Mouse (Mus musculus): Measurements from ENCODE around the gene Tcfl5.

The Tcfl5 gene

DNA sequence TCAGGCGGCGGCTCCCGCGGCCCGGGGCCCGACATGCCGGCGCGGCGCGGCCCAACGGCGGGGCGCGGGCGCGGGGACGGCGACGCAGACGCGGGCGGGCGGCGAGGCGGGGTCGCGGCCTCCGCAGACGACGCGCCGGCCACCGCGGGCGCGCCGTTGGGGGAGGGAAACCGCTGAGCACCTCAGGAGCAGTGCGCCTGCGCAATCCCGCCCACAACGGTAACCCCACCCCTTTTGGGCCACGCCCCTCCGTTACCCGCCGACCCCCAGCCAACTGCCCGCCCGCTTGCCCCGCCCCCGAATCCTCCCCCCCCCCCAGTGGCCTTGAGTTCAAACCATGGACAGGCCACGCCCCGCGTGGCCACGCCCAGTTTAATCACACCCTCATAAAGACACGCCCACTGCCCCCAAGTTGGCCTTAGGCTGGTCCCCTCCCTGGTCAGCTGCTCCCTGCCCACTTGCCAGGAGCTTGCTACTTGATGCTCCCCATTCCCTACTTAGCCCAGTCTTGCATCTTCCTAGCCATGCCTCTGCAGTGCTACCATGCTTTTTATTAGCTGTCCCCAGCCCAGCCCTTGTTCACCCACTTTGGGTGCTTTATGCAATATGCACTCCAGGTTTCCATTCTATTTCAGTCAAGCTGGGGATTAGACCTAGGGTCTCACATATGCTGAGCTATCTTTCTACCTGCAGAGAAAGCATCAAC lies at the start of gene Tcfl5:
Gene Tcfl5, minus strand, starts transcription at position 154 of the 706 bp plus-strand sequence.
- DNase-seq: no peak

DNA sequence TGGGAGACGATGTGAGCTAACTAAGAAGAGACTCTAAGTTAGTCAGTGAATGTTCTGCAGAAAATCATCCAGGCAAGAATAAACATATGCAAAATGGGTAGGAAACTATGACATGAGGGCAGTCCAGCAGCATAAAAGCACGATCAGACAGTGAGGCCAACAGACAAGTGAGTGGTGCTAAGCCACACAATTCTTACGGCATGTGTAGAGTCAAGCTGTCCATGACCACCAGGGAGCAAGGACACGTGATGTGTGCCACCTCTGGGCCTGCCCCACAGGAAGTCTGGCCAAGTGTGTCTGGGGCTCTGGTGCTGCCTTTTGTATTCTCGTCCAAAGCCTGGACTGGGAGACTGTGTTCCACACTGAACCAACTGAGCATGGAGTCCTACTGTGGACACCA lies 47.3 kb upstream of the Tcfl5 start:
- DNase-seq: no peak

DNA sequence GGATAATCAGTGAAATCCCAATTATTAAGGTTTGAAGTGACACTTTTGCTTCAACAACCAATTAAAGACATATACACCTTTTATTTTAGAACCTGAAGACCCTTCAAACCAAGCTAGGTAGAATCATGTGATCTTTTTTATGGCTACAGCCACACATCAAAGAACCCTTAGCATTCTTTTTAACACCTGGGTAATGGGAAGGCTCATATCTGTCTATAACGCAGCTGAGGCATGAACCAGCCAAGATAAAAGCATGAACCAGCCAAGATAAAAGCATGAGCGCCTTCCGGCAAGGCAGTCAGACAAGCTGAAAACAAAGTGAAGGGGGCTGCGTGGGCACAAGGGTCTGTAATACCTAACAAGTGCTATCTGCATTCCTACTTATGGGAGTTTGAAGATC lies 41.5 kb upstream of the Tcfl5 start:
- no peak for DNase-seq

DNA sequence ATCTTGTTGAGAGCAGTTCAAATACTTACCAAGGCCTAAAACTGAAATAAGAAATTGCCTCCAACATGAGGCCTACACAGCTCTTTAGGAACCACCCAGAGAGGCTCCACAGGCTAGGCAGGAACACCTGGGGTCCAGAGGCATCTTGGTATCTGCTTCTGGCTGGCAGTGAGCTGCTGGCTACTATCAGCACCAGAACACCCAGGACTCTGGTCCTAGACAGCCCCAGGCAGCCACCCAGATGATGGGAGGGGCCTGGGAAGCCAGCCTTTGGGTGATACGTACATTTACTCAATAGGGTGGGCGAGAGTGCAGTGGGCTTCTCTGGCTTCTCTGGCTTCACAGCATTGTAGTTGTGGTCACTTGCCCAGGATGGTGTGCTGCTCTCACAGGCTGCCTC lies 41.0 kb upstream of the Tcfl5 start:
- no peak for DNase-seq

DNA sequence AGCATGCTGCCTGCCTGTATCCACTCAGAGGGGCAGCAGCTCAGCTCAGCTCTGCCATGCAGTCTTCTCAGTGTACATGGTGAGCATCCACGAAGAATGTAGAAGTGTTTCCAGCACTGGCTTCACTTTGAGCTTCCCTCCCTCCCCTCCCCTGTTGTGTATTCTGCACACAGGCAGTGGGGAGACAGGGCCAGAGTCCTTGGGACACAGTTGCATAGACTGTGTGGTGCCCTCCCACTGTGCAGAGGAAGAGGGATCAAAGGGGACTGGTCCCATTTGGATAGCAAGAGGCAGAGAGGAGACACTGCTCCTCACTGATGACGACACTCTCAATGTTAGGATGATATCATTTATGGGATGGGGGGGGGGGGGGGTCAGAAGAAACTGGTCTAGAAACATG lies 38.7 kb upstream of the Tcfl5 start:
- no peak for DNase-seq

DNA sequence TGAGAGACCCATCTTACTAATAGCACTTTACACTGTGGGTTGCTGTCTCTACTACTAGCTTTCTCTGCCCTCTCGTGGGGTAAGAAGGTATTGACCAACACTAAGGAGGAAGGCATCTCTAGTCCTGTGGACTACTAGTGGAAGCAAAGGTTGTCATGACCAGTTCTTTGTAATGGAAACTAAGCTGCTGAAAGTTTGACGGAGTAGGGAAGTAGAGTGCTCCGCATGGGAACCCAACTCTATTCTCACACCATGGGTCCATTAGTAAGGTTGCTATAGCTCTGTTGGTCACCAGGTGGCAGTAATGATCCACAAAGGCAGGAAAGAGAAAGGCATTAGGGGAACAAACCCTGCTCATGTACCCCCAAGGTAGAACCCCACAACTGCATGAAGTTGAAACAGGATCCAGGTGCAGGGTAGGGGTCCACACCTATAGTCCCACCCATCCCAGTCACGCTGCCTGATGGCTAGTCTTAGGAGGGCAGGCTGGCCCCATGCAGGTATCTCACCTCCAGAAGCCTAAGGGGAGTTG lies 36.2 kb upstream of the Tcfl5 start:
- DNase-seq: peak; percentile 76

DNA sequence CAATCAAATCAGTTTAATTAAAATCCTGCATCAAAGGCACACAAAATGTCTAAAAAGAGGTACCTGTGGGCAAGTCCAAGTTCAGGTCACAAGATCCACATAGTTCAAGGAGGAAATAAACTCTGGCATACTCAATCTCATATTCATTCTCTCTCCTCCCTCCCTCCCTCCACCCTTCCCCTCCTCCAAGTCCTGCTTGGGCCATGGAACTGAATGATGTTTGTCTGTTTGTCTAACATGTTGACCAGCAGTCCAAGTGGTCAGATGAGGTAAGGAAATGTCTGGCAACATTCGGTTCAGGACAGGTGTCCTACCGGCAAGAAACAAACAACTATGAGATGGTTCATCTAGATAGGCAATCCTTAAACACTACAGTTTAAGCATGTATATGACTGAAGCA lies 34.2 kb upstream of the Tcfl5 start:
- no peak for DNase-seq

DNA sequence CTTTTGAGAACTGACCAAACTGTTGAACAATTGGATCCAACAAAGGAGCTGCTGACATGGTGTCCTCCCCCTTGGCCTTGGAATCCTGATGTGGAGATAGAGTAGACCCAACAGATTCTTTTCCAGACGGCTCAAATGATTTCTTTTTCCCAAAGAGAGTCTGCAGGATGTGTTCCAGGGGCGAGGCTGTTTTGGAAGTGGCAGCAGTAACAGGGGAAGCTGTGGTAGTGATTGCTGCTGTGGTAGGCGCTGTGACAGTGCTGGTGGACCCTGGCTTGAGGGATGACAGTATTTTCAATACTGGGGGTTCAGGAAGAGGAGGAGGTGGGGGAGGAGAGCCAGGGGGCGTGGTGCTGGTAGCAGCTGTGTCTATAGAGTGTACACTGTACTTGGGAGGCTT lies 19.5 kb upstream of the Tcfl5 start:
- DNase-seq: no peak

DNA sequence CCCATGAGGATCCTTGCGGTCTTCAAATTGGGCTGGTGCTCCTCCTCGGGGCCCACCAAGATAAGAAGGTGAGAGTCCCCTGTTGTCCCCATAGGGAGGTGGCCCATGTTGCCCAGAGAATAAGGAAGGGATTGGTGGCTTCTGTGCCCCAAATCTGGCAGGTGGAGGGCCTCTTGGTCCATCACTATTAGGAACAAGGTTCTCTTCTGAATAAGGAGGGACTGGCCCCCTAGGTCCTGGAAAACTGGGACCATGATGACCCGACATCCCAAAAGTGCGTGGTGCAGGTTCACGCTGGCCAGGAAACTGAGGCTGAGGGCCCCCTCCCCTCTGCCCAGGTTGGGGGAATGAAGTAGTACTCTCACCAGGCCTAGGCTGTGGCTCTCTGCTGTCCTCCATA lies 18.0 kb upstream of the Tcfl5 start:
- no peak for DNase-seq

DNA sequence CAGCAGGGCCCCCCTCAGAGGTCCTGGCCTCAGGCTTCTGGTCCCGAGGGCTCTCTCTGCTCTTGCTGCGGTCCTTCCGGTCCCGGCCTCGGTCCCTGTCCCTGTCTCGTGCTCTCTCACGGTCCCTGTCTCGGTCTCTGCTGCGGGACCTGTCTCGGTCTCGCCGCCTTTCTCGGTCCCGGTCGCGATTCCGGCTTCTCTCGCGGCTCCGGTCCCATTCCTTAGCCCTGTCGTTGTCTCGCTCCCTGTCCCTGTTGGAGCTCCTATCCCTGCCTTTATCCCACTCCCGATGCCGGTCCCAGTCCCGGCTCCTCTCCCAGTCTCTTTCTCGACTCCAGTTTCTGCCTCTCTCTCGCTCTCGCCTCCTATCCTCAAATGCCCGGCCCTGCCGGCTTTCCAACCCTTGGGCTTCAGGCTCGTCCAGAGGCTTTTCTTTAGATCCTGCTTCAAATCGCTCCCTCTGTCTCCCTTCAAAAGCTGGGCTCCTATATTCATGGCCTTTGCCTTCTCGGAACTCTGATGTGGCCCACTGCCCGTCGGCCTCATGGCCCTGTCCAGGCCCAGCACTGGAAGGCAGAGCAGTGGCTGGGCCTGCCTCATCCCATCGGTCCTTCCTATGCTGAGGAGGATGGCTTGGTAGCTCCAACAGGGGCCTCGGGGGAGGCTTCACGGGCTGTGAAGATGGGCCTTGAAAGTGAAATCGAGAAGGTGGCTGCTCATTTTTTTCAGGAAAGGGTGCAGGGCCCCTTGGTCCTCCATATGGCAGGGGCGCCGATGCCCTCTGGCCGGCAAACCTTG lies 17.0 kb upstream of the Tcfl5 start:
- no peak for DNase-seq

DNA sequence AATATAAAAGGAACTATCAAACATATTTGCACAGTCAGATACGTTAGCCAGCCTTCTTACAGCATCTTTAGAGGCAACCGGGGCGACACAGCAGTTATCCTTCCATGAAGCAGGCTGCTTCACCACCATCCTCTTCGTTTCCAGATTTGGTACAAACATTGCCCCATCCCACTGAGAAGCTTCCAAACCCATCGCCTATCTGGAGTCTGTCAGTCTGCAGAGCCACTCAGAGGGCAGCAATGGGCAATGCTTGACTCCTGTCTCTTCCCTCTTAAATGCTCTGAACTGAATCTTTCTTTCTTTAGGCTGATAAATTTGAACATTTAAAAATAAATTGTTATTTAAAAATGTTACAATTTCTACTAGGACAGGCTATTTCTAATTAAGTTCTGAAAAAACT lies 15.9 kb upstream of the Tcfl5 start:
- DNase-seq: no peak

DNA sequence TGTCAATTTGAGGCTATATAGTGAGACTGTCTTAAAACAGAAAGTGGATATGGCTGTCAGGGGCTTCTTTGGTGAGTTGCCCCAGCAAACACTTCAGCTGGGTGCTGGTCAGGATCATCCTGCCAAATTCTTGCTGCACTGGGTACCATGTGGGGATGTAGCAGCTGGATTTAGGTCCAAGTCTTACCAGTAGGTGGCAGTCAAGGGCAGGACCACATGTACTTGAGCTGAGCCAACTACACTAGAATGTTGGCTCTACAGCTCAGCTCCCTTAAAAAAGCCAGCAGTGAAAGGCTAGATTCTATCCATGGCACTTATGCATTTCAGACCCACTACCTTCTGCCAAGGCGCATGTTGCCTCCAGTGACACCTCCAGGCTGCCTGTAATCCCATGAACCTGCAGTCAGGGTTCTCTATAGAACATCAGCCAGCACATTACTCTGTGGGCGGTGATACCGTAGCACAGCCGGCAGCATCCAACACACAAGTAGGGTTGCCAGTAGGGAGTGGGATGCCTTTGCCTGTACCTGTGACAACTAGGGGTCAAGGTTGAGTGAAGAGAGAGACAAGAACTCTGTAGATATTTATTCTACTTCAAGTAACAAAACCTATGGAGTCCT lies 15.0 kb upstream of the Tcfl5 start:
- DNase-seq: peak; percentile 67

DNA sequence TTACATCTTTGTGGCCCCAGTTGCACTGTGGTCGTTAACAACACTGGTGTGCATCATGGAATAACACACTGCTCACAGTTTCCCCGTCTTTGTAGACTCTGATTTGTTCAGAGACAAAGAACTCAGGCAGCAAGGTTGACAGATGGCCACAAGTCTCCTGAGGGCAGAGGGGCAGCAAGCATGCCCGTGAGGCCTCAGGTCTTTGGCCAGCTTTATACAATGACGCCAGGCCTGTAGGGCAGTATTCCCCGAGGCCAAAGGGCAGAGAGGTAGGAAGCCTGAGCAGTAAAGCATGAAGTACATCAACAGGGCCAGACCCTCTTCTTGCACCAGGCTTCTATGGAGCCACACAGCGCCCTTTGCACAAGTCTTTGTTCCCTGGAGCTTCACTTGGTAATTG lies 12.6 kb upstream of the Tcfl5 start:
- no peak for DNase-seq

DNA sequence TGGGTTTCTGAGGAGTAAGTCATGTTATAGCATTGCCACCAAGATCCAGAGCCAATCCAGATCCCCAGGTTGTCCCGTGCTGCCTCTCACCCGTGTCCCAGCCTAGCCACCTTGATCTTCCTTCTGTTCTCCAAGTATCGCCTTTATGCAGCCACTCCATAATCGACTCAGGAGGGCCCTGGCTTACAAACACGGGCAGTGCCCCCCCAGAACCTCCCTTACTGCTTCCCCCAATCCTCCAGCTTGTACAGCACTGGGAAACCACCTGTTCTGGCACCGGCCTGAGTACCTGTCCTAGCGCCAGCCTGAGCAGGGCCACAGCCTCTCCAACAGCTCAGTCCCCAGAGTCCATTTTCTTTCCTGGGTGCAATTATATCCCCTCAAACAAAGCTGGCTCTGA lies 12.2 kb upstream of the Tcfl5 start:
- DNase-seq: no peak

DNA sequence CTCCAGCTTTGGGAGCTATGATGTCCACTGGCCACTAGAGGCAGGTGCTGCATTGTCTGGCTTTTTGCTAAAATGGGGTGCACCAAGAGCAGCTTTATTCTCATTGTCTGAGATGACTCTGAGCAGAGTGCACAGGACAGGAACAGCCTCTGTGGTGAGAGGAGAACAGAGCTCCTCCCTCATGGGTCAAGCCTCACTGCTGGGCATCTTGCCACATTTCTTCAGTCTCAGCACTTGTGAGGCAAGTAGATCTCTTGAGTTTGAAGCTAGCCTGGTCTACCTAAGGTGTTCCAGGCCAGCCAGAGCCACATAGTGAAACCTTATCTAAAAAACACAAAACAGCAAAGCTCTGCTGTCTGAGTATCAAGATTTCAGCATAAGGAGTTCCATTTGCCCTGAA lies 4.3 kb upstream of the Tcfl5 start:
- DNase-seq: no peak

DNA sequence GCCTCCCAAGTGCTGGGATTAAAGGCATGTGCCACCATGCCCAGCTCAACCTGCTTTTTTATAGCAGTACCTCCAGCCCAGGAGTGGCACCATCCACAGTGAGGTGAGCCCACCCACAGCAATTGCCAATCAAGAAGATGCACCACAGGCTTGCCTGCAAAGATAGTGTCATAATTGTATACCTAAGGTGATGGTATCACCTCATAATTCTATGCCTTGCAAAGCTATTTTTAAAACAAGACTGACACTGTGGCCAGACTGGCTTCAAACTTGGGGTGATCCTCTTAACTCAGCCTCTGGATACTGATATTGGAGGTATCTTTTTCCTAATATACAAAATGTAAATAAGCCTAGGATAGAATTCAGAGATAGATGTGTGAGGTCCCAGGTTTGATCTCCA lies 1.1 kb upstream of the Tcfl5 start:
- DNase-seq: no peak

DNA sequence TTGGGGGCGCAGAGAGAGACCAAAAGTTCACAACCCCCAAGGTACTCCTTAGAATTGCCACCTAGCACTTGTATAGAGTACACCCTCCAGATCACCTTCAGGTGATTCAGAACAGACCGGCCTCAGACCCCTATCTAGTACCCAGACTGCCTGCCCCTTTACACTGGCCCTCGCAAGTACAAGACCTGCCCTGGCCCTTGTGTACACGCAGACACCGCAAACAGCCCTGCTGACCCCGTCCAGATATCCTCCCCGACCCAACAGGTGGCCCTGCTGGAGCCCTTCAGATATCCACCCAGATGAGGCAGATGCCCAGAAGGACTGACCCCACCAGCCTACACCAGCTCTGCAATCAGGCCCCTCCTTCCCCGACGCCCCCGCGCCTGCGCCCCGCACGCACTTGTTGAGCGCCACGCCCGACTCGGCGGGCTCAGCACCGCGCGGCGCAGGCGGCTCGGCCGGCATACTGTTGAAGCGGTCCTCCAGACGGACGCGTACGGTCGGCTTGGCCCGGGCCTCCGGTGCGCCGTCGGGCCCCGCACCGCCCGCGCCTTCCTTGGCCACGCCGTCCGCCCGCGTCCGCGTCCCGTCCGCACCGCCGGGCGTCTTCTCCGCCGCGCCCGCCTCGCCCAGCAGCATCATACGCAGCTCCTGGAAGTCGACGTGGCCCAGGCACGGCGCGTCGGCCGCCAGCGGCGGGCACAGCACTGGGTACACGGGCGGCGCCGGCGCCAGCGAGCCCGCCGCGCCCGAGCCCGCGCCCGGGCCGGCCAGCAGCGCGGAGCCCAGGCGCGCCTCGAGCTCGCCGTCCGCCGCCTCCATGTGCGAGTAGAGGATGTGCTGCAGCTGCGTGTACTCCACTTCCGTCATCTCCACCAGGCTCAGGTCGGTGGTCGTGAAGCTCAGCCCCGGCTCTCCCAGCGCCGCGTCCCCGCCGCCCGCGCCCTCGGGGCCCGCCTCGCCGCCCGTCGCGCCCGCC lies 643 bp downstream of the Tcfl5 start:
- no peak for DNase-seq

DNA sequence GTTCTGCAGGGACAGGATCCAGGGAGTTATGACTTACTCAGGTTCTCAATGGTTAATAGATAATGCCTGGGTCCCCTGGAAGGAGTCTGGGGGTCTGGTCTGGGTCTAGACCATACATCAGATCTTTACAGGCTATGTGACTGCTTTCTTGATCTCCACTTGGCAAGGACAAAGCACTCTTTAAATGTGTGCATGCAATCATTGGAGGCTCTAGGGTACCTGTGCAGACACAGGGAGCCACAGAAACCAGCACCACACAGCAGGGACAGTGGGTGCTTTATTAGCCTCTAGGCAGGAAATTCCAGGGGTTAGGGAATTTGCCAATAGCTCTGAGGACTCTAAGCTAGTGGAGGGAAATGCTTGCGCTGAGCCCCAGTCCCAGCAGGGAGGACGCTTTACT lies 30.6 kb downstream of the Tcfl5 start:
- no peak for DNase-seq

DNA sequence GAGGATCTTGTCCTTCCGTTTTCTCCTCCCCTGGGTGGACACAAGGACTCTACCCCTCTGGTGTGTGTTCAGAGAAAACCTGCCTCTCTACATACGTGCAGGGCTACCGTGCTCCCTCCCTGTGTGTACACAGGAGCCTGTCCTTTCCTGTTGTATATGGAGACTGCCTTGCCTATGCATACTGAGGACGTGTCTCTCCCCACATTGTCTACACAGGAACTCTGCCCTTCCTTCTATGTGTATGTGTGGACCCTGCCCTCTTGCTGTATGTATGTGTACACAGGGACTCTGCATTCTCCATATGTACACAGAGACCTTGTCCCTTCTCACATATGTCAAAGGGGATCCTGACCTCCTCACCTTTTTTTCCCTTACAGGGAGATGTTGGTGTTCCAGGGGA lies 32.2 kb downstream of the Tcfl5 start:
- no peak for DNase-seq

DNA sequence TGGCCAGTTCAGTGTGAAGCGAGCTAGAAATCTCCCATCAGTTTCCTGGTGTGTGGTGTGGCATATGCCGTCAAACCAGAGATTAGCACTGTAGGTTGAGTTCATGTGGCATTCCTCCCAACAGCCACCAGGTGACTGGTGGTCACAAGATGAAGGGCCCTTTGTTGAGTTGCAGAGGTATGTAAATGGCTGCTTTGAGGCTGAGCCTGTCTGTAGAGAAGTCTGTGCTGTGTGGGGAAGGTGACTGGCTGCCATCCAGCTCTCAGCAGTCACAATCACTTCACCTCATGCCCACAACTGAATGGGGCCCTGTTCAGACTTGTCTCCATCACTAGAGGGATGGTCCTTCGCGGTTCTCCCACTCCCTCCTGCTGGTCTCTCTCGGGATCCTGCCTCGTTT lies 37.7 kb downstream of the Tcfl5 start:
- no peak for DNase-seq

DNA sequence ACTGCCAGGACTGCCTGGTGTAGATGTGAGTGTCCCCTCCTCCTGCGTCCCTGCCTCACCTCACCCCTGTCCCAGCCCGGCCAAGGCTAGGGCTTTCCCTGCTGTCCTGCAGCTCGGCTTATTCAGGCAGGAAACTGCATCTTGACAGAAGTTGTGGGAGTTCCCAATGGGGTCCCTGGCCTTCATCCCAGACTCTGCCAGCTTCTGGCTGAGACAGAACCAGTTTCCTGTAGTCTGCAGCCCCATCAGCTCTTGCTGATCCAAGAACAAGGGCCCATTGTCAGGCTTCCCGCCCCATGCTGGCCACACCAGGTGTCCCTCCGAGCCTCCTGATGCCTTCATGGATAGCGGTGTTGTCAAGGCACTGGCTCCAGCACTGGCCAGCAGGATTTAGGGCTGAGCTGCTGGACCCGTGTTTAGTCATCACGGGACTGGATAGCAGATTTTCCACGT lies 41.9 kb downstream of the Tcfl5 start:
- DNase-seq: no peak

DNA sequence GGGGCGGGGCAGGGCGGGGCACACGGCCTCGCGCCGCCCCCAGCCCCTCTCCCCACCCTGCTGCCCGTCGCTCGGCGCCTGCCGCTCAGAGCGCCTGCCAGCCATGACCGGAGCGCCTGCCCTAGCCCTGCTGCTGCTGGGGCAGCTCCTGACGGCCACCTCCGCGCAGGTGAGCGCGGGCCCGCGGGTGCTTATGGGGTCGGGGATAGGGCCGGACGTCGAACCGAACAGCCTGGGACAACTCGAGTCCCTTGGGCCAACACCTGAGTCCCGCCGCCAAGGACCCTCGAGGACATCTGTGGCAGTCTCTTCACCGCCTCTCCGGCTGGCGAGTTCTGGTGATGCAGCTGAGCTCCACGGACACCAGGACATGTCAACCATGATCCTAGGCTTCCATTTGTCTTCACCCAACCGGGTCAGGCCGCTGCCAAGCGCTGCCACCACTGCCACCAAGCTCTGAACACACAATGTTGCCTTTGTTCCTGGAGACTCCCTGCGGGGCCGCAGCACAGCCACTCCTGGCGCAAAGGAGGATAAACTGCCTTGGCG lies 44.3 kb downstream of the Tcfl5 start:
- DNase-seq: no peak
